Mouse (Mus musculus) cerebellum, adult 2 months (tissue): ENCODE data around the gene Isyna1.

Experiments
- CTCF ChIP-seq: fragments of 200-500 bp; IDR thresholded peaks from 2 replicates; pipeline ENCODE4 v1.5.1; 2011; ENCODE audit warnings: low read depth, mild to moderate bottlenecking, control low read depth, low read length, moderate library complexity, borderline replicate concordance; ENCODE audit not compliant: insufficient read depth
- POLR2A ChIP-seq: fragments of 200-500 bp; IDR thresholded peaks from 2 replicates; pipeline ENCODE4 v1.6.1; 2011; ENCODE audit warnings: low read length, control low read depth, borderline replicate concordance; ENCODE audit not compliant: insufficient read depth

GRCm38 (mm10) chr8:70627041-70627440, 32.9 kb downstream of the Isyna1 start:
- TF ChIP-seq POLR2A (no peak), CTCF (no peak)
